Mouse (Mus musculus) ES-Bruce4 (cell line): ENCODE measurements around the gene Tgm6. TPM values are rescaled to one million over a fixed set of nuclear protein-coding genes. Genes with fewer than 3 reads are reported as not detected.

Source experiments
- H3K27ac ChIP-seq: 2 replicates; pipeline ENCODE4 v1.5.1; 2012; ENCODE audit warnings: low read length, inconsistent platforms; ENCODE audit not compliant: insufficient read depth
- H3K27me3 ChIP-seq: 2 replicates; pipeline ENCODE4 v1.6.1; 2012; ENCODE audit warnings: mild to moderate bottlenecking, low read length, inconsistent platforms; ENCODE audit not compliant: control insufficient read depth, poor library complexity, insufficient read depth, severe bottlenecking
- H3K36me3 ChIP-seq: 2 replicates; pipeline ENCODE4 v1.6.1; 2012; ENCODE audit warnings: inconsistent platforms, mild to moderate bottlenecking, low read length, moderate library complexity; ENCODE audit not compliant: control insufficient read depth, poor library complexity, insufficient read depth, severe bottlenecking
- H3K4me1 ChIP-seq: one replicate; pipeline ENCODE4 v1.8.1; 2011; ENCODE audit warnings: low read length; ENCODE audit not compliant: control insufficient read depth, insufficient read depth
- H3K4me3 ChIP-seq: 2 replicates; pipeline ENCODE4 v1.5.1; 2011; ENCODE audit warnings: low read depth, mild to moderate bottlenecking, low read length
- H3K9ac ChIP-seq: 2 replicates; pipeline ENCODE4 v1.6.1; 2012; ENCODE audit warnings: low read depth, mild to moderate bottlenecking, inconsistent platforms; ENCODE audit not compliant: poor library complexity, severe bottlenecking
- H3K9me3 ChIP-seq: replicated peaks from 2 replicates; pipeline ENCODE4 v1.6.1; 2012; ENCODE audit warnings: mild to moderate bottlenecking, low read length, inconsistent platforms; ENCODE audit not compliant: control insufficient read depth, poor library complexity, insufficient read depth, severe bottlenecking
- CTCF ChIP-seq: IDR thresholded peaks from one replicate; pipeline ENCODE4 v1.8.1; 2011; ENCODE audit warnings: low read depth, low read length
- EP300 ChIP-seq: IDR thresholded peaks from 2 replicates; pipeline ENCODE4 v1.6.1; 2011; ENCODE audit warnings: low read depth, low read length; ENCODE audit not compliant: insufficient read depth
- POLR2A ChIP-seq: IDR thresholded peaks from one replicate; pipeline ENCODE4 v1.8.1; 2011; ENCODE audit warnings: low read length; ENCODE audit not compliant: insufficient read depth
- polyA plus RNA-seq: library from polyadenylated mRNA; stranded (reverse); fragments of >200 nt; gene quantifications from 2 replicates; pipeline ENCODE4 v1.2.4, GENCODE M21; 2011; ENCODE audit warnings: low read depth; ENCODE audit not compliant: missing spikeins, insufficient read depth, insufficient read length

Tgm6 gene
- polyA plus RNA-seq, 1 experiment = not detected

DNA sequence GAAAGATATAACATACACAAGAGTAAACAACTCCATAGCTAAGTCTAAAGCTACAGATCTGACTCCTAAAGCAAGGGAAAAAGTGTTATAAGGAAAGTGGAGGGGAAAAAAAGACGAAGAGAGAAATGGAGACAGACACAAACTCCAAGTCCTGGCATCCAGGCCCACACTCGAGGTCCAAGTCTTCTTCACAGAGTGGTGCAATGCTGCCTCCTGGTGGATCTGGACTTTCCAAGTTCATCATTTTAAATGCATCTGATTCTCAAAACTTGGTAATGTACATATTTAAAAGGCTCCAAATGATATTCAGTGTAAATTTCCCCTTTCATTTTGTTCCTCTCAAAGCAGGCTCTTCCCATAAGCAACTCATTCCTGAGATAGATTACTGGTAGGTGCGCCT lies 55.6 kb downstream of the Tgm6 start:
- H3K4me1 ChIP-seq = no peaks in the 10 kb centered on the region
- no peaks in the 10 kb centered on the region for H3K9me3 ChIP-seq
- H3K27ac ChIP-seq = no peak overlapping the region
- no peak overlapping the region for H3K4me3 ChIP-seq
- peaks cover 47% of the 10 kb centered on the region for H3K36me3 ChIP-seq
- H3K9ac ChIP-seq = no peak overlapping the region
- H3K27me3 ChIP-seq = no peaks in the 10 kb centered on the region
- TF ChIP-seq POLR2A (no peak), EP300 (no peak), CTCF (peak; percentile 60)

DNA sequence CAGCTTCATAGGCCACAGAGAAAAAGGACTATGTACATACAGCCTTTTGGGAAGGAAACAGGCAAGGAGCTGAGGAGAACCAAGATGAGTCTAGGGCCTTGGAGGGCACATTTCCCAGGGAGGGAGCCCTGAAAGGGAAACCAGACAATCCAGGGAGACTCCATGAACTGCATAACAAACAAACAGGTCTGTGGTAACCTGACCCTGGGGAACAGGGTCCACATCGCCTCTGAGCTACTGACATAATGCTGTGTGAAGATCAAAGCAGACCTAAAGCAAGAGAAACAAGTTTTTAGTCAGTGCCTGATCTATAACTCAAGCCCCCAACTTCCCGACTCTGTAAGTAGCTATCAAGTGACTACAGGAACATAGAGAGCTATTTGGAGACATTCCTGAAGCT lies 59.5 kb downstream of the Tgm6 start:
- H3K27ac ChIP-seq = no peak overlapping the region
- no peak for TF ChIP-seq POLR2A
- TF ChIP-seq EP300 = no peak
- TF ChIP-seq CTCF = no peak
- H3K36me3 ChIP-seq = peaks cover 82% of the 10 kb centered on the region

DNA sequence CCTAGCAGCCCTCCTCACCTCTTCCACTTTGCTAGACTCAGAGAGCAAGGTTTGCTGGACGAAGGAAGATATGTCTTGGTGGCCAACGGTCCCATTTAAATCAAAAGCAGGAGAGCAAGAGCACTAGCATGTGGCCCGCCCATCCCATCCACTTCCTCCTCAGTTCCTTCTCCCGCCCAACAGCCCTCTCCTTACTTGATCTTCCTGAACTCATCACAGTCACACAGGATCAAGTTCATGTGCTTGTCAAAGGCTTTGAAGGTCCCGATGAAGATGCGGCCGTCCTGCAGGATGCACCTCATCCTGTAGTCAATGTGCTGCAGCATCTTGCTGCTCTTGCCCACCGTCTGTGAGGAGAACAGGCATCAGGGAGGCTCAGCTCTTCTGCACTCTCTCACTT lies 64.6 kb downstream of the Tgm6 start:
- Histone ChIP-seq H3K4me3 (0 out of 2 replicates have a peak overlapping the region, but pooled peaks have one; percentile 33), H3K4me1 (peaks cover 1% of the 10 kb centered on the region), H3K27me3 (no peaks in the 10 kb centered on the region), H3K9me3 (no peaks in the 10 kb centered on the region), H3K36me3 (peaks cover 51% of the 10 kb centered on the region), H3K27ac (no peak overlapping the region), H3K9ac (no peak overlapping the region)
- no peak for TF ChIP-seq POLR2A
- TF ChIP-seq EP300 = no peak
- no peak for TF ChIP-seq CTCF

More for the DNA sequence above, 59.5 kb downstream of the Tgm6 start:
- Histone ChIP-seq H3K9ac (no peak overlapping the region), H3K27me3 (no peaks in the 10 kb centered on the region), H3K9me3 (no peaks in the 10 kb centered on the region), H3K4me1 (no peaks in the 10 kb centered on the region), H3K4me3 (no peak overlapping the region)

DNA sequence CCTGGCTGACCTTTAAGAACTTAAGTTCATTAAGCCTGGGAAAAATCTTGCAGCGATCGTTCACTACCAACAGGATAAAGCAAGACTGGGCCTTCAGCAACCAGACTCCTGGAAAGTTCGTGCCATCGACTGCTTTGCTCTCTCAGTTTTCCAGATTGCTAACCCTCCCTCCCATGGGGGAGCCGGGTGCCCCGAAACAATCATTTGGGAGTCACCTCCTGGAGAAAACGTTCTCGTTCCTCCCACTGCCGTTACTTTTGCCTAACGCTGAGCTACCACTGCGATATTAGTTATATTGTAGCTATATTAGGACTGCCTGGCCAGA lies 66.1 kb downstream of the Tgm6 start:
- no peaks in the 10 kb centered on the region for H3K27me3 ChIP-seq
- peaks cover 1% of the 10 kb centered on the region for H3K4me1 ChIP-seq
- H3K9ac ChIP-seq = peak overlapping the region; percentile 95

DNA sequence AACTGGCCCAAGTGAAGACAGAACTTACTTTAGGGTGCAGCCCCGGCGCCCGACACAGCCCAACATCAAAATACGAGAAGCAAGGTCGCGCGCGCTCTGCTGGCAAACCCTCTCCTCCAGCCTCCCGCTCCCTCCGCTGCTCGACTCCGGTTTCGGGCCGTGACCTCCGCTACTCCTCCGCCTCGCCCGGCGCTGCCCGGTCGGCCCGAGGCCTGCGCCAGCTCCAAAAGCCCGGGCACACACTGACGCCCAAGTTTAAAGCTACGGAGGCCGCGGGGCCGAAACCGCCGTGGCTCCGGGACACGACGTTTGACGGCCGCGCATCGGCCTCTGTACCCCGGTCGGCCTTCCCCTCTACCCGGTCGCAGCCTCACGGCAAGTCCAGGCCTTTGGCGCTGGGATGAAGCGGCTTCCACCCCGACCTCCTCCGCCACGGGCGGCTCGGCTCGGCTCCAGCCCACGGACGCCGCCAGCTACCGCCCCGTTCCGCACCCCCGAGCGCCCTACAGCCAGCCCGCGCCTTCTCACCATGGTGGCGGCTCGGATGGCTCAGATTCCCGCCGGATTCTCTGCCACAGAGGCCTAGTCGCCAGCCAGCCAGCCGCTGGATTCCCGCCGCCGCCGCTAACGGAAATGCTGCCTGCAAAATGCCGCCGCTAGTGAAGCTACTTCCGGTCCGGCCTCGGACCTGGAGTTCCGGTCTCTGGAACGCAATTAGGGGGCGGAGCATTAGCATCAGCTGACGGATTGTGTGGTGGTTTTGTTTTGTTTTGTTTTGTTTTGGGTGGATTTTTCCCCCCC lies 66.7 kb downstream of the Tgm6 start, which contains the start of gene Snrpb:
Snrpb (minus strand) TSS at position 698 of the 801 bp plus-strand sequence.
- H3K27ac ChIP-seq = peak within 1 kb of the TSS; percentile 22
- H3K27me3 ChIP-seq = no peaks in the 10 kb centered on the region
- H3K9me3 ChIP-seq = no peaks in the 10 kb centered on the region
- peaks cover 1% of the 10 kb centered on the region for H3K4me1 ChIP-seq
- peaks cover 30% of the 10 kb centered on the region for H3K36me3 ChIP-seq
- peak within 1 kb of the TSS; percentile 95 for H3K9ac ChIP-seq
- peak within 1 kb of the TSS; percentile 99 for H3K4me3 ChIP-seq
- TF ChIP-seq EP300 (no peak), POLR2A (peak; percentile 32)

More for the DNA sequence above, 66.1 kb downstream of the Tgm6 start:
- Histone ChIP-seq H3K4me3 (peak overlapping the region; percentile 99), H3K27ac (no peak overlapping the region), H3K9me3 (no peaks in the 10 kb centered on the region), H3K36me3 (peaks cover 36% of the 10 kb centered on the region)
- TF ChIP-seq EP300 (no peak), POLR2A (no peak), CTCF (no peak)

DNA sequence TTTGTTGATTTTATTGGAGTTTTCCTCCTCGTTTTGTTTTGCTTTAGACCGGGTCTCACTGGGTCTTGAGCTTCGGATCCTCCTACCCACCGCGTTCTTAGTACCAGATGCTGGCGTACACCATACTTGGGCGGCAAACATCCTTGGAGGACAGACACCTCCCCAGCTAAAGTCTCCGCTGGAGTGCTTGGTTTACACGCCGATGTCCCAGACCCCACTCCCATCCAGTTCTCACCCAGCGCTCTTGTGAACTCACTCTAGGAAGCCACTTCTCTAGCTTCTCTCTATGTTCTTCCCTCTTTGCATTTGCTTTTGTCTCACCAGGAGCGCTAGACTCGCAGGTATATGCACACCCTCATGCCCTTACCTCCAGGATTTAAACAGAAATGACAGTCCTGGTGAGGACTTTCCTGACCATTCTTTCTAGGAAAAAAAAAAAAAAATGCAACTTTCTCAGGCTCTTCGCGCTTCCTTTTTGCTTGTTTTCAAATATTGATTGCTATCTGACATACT lies 67.3 kb downstream of the Tgm6 start:
- H3K36me3 ChIP-seq = peaks cover 23% of the 10 kb centered on the region
- no peak for TF ChIP-seq EP300
- no peak for TF ChIP-seq POLR2A
- peak overlapping the region; percentile 76 for H3K4me3 ChIP-seq
- no peaks in the 10 kb centered on the region for H3K27me3 ChIP-seq
- peaks cover 1% of the 10 kb centered on the region for H3K4me1 ChIP-seq
- peak overlapping the region; percentile 95 for H3K9ac ChIP-seq
- no peaks in the 10 kb centered on the region for H3K9me3 ChIP-seq
- peak overlapping the region; percentile 22 for H3K27ac ChIP-seq
